Mouse (Mus musculus) B cell, adult 2 months (primary cell): ENCODE measurements around the gene Acap2.
A peak's percentile ranks its signal among the peaks of the same experiment; 100 is the strongest.

Source experiments
- DNase-seq, 2 experiments: peaks; one replicate each; pipeline ENCODE4 v3.0.0; 2022

The Acap2 gene

DNA sequence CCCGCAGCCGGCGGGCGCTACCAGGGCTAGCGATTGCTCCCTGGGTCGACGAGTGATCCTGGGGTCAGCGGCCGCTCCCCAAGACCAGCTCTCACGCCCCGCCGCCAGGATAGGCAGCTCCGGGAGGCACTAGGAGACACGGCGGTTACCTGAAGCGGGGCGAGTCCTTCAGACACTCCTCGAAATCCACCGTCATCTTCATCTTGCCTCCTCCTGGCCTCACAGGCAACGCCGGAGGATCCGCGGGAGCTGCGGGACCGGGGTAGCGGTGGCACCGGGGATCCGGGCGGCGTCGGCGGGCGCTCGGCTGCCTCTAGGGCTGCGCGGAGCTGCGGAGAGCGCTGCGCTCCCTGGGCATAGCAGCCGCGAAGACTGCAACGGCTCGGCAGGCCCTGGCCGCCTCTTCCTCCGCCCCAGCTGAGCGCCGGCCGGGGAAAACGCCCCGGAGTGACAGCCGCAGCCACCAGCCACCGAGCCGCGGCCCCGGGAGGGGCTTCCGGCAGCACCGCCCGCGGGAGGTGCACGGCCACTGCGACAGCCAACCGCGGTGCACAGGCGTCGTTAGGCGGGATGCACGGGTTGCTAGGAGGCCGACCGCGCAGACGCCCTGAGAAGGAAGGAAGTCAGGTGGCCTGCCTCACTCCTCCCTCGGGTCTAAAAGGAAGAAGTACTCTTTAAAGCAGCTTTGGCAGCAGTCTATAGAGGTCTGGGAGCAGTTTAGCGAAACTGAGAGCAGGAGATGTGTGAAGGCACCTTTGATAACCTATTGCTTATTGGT is at the start of gene Acap2:
TSS of gene Acap2 (minus strand) at position 456 of the 778 bp plus-strand sequence.
- DNase-seq = peak; percentile 98

DNA sequence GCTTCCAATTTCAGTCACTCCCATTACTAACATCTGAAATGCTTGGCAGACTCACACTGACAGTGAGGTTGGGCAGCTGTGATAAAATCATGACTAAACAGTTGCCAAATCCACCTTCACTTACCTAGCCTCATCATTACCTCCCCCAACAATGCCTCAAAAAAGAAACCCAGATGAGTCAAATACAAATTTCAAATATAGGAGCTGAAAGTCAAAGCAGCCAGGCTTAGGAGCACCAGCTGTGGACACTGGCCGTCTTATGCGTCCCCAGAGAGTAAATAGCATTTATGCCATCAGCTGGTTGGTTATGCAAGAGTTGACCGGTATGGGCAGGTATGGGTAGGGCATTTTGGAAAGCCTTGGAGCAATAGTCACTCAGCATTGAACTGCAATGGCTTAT is 48.4 kb upstream of the Acap2 start:
- no peak for DNase-seq

GRCm38 (mm10) chr16:31248717-31249116 is 47.7 kb upstream of the Acap2 start:
- DNase-seq = no peak

- DNase-seq = no peak
Observed at GRCm38 (mm10) chr16:31247442-31247841, 46.4 kb upstream of the Acap2 start.

DNA sequence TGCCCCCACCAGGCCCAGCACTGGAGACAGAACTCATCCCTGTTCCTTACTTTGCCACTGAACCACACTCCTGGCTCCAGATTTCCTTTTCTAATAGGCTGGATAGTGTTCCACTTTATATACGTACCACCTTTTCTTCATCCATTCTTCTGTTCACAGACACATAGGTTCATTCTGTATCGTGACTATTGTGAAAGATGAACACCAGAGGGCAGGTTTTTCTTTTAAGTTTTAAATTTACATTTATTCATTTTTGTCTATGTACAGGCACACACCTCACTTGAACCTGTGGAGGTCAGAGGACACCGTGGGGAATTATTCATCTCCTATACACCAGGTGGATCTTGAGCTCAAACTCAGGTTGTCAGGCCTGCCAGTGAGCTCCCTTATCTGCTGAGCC is 43.0 kb upstream of the Acap2 start:
- DNase-seq = no peak

GRCm38 (mm10) chr16:31241433-31241832 is 40.4 kb upstream of the Acap2 start:
- DNase-seq = no peak

- DNase-seq = no peak
Observed at GRCm38 (mm10) chr16:31240569-31240968, 39.5 kb upstream of the Acap2 start.

- no peak for DNase-seq
Observed at GRCm38 (mm10) chr16:31238281-31238680, 37.2 kb upstream of the Acap2 start.

GRCm38 (mm10) chr16:31235457-31236310 is 34.6 kb upstream of the Acap2 start:
- peak; percentile 56 to 62 for DNase-seq

DNA sequence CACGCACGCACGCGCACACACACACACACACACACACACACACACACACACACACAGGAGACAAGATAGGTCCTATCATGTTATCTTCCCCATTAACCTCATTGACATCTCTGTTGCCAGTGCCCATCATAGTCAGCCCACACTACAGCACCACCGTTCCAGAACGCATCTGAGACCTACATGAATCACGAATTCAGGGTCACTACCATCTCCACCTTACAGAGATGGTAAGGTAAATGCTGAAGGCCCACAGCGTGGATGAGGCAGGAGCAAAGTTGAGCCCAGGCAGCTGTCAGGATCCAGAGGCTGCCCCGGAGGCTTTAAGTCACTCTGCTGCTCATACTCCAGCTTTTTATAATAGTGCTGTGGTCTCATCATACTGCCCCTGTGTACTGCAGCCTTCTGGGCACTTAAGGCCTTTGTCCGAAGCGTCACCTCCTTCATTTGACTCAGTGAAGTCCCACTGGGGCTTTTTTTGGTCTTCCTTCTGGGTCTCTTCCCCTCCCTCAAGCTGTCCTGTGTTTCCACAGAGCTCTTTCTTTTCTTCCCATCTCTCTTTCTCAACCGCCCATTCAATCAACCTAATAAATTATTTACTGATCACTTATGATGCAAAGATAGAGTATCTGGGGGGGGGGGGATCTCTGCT is 33.9 kb upstream of the Acap2 start:
- DNase-seq = peak in 1 of 2 experiments; percentile 16

DNA sequence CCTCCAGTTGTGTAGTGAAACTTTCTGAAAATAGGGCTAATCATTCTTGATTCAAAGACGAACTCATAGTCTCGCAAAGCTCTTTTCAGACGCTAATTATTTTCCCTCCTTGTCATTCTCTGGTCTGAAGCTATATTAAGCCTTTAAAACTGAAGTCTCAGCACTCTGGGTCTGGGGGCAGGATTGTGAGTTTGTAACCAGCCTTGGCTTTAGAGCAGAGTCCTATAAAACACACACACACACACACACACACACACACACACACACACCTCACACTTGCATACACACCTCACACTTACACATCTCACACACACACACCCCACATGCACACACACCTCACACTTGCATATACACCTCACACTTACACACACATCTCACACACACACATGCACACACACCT is 33.3 kb upstream of the Acap2 start:
- DNase-seq = no peak

GRCm38 (mm10) chr16:31233541-31234339 is 32.7 kb upstream of the Acap2 start:
- DNase-seq = peak; percentile 77 to 78

GRCm38 (mm10) chr16:31233167-31233498 is 32.1 kb upstream of the Acap2 start:
- no peak for DNase-seq

GRCm38 (mm10) chr16:31232491-31233166 is 31.6 kb upstream of the Acap2 start:
- DNase-seq = no peak

- DNase-seq = no peak
Observed at GRCm38 (mm10) chr16:31231591-31231990, 30.5 kb upstream of the Acap2 start.

- no peak for DNase-seq
Observed at GRCm38 (mm10) chr16:31227746-31228145, 26.7 kb upstream of the Acap2 start.

DNA sequence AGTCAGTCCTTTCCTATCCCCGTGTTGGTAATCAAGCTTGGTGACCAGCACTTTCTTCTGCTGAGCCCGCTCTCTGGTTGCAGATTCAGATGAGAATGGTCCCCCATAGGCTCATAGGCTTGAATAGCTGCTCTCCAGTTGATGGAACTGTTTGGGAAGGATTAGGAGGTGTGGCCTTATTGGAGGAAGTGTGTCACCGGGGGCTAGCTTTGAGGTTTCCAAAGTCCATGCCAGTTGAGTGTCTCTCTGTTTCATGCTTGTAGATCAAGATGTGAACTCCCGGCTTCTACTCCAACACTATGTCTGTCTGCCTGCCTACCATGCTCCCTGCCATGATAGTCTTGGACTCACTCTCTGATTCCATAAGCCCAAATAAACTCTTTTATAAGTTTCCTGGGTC is 14.2 kb upstream of the Acap2 start:
- no peak for DNase-seq

DNA sequence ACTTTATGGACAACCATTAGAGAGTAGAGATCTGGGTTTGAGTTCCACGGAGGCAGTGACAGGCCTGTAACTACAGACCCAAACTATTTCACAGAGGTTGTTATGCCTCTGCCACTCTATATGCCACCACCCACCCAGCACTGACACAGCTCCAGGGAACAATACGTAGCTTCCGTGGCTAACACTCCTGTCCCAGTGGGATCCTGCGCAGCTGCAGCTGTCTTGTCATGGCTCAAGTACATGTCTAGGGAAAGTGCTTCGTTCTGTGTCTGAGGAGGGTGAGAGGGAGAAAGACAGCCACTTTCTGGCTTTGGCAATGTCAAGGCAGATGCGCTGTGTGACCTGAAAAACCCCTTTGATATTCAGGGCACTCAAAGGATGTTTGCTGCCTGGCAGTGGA is 12.4 kb upstream of the Acap2 start:
- no peak for DNase-seq

DNA sequence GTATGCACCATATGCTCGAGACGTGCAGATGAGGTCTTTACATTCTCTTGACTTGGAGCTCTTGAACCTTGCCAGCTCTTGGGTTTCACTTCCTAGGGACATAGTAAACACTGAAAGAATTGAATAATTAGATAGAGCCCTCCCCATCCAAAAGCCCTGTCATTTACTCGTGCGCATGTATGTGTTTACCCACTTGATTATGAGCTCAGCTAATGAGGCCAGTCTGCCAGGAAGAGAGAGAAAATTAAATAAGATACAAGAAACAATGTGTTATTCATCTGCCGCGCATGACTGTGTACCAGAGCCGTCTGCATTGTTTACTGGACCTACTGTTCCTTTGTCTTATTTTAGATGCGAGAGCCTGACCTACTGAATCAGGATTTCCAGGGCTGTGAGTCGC is 10.5 kb upstream of the Acap2 start:
- DNase-seq = no peak

GRCm38 (mm10) chr16:31210453-31210852 is 9.4 kb upstream of the Acap2 start:
- DNase-seq = no peak

DNA sequence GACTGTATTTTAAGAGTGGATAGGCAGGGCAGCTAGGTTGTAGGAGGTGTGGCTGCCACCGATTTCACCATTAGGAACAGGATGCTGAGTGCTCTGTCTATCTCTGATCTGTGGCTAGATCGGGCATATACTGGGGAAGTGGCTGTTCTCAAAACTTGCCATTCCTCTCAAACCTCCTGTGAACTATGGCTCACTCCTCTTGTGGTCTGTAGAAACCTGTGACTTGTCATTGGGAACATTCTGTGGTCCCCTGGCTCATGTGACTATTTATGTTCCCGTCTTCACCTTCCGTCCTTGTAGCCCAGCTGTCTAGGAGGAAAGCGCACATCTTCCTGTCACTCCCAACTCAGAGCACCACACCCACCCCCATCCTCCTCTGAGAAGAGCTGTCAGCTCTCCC is 8.9 kb upstream of the Acap2 start:
- DNase-seq = no peak

- DNase-seq = no peak
Observed at GRCm38 (mm10) chr16:31205726-31206125, 4.7 kb upstream of the Acap2 start.
